Mouse (Mus musculus): ENCODE results near the gene Pafah1b3. TPM values are rescaled to one million over a fixed set of nuclear protein-coding genes. Genes with fewer than 3 reads are reported as not detected.

Gene Pafah1b3
- total and polyA plus RNA-seq, 3 experiments: 85.6 to 180 (median 110) TPM

- TF ChIP-seq TBP (IDR thresholded peaks at IDR 0.05; ENCODE audit: low read depth, low read length) (no peak), MAZ (IDR thresholded peaks at IDR 0.05; ENCODE audit: low read depth, low read length) (peak; percentile 80; the same call in 1 of the 2 replicates), POLR2A (IDR thresholded peaks at IDR 0.05; ENCODE audit: control insufficient read depth in 1 of 2, insufficient read depth in 1 of 2, low read depth in 1 of 2, low read length in 2 of 2, poor library complexity in 1 of 2) (0 out of 4 replicates have a peak, but pooled peaks of 1 of the 2 experiments have one; percentile 34), SIN3A (IDR thresholded peaks at IDR 0.05; ENCODE audit: low read length) (peak; percentile 37)
Observed at GRCm38 (mm10) chr7:25279076-25279860, 18.5 kb downstream of the Pafah1b3 start (continued).

GRCm38 (mm10) chr7:25278341-25279075 lies 19.3 kb downstream of the Pafah1b3 start:
- Histone ChIP-seq H3K9me3 (replicated peaks; ENCODE audit: insufficient read depth, low read length) (no peaks in the 10 kb centered on the region), H3K9ac (ENCODE audit: control insufficient read depth, low read depth, low read length, poor library complexity, severe bottlenecking) (peak overlapping the region; percentile 71), H3K27ac (ENCODE audit: control insufficient read depth, low read depth, low read length) (peak overlapping the region; percentile 94), H3K36me3 (ENCODE audit: control insufficient read depth in 1 of 2, insufficient read depth in 2 of 2, low read length in 2 of 2) (peaks cover 0 to 47% of the 10 kb centered on the region in 2 experiments; a peak in 2 of 4 replicates), H3K4me3 (ENCODE audit: control insufficient read depth in 1 of 2, insufficient read depth in 1 of 2, low read depth in 2 of 2, low read length in 2 of 2) (peak overlapping the region; percentile 42 to 45), H3K4me1 (ENCODE audit: control insufficient read depth in 1 of 2, insufficient read depth in 2 of 2, low read length in 2 of 2) (peaks cover 31 to 50% of the 10 kb centered on the region in 2 experiments), H3K27me3 (ENCODE audit: control insufficient read depth in 1 of 2, insufficient read depth in 2 of 2, low read length in 2 of 2) (no peaks in the 10 kb centered on the region), H3K79me2 (ENCODE audit: control insufficient read depth, insufficient read depth, low read length, poor library complexity) (peaks cover 23% of the 10 kb centered on the region)
- DNase-seq (ENCODE audit: low read depth, low spot score): peak; percentile 98
- TF ChIP-seq MYC (IDR thresholded peaks at IDR 0.05; ENCODE audit: low read depth, low read length) (0 out of 2 replicates have a peak, but pooled peaks have one; percentile 16), POLR2A (IDR thresholded peaks at IDR 0.05; ENCODE audit: control insufficient read depth in 1 of 2, insufficient read depth in 1 of 2, low read depth in 1 of 2, low read length in 2 of 2, poor library complexity in 1 of 2) (peak; percentile 61 to 81; a peak in 3 of 4 replicates), JUND (IDR thresholded peaks at IDR 0.05; ENCODE audit: low read depth, low read length) (no peak), RAD21 (IDR thresholded peaks at IDR 0.05; ENCODE audit: low read depth, low read length) (peak; percentile 59; the same call in 1 of the 2 replicates), SMC3 (IDR thresholded peaks at IDR 0.05; ENCODE audit: low read depth, low read length) (no peak; the same call in 1 of the 2 replicates), NRF1 (IDR thresholded peaks at IDR 0.05; ENCODE audit: insufficient read depth, low read depth, low read length, poor library complexity, severe bottlenecking) (peak; percentile 78), ZMIZ1 (IDR thresholded peaks at IDR 0.05; ENCODE audit: low read depth, low read length) (peak; percentile 80; the same call in 1 of the 2 replicates), CTCF (IDR thresholded peaks at IDR 0.05 in 2 of 3, conservative IDR thresholded peaks at IDR 0.05 in 1 of 3; ENCODE audit: control insufficient read depth in 1 of 3, insufficient read depth in 1 of 3, low read depth in 2 of 3, low read length in 3 of 3, poor library complexity in 1 of 3, severe bottlenecking in 1 of 3) (peak in 2 of 3 experiments; percentile 57 to 82; a peak in 4 of 6 replicates), MAZ (IDR thresholded peaks at IDR 0.05; ENCODE audit: low read depth, low read length) (peak; percentile 96), GABPA (IDR thresholded peaks at IDR 0.05; ENCODE audit: low read depth, low read length) (no peak), MAX (IDR thresholded peaks at IDR 0.05; ENCODE audit: low read length) (peak; percentile 76), TAL1 (IDR thresholded peaks at IDR 0.05; ENCODE audit: low read length) (no peak), NELFE (IDR thresholded peaks at IDR 0.05; ENCODE audit: low read depth, low read length) (peak; percentile 83), TBP (IDR thresholded peaks at IDR 0.05; ENCODE audit: low read depth, low read length) (peak; percentile 90), E2F4 (IDR thresholded peaks at IDR 0.05; ENCODE audit: borderline replicate concordance, low read depth, low read length) (peak; percentile 89), CHD1 (IDR thresholded peaks at IDR 0.05; ENCODE audit: low read depth, low read length) (0 out of 2 replicates have a peak, but pooled peaks have one; percentile 77), EP300 (IDR thresholded peaks at IDR 0.05; ENCODE audit: low read depth in 1 of 2, low read length in 2 of 2) (peak in 1 of 2 experiments; percentile 43; a peak in 2 of 4 replicates), HCFC1 (IDR thresholded peaks at IDR 0.05; ENCODE audit: low read depth, low read length) (peak; percentile 67; the same call in 1 of the 2 replicates), SIN3A (IDR thresholded peaks at IDR 0.05; ENCODE audit: low read length) (peak; percentile 19), MXI1 (IDR thresholded peaks at IDR 0.05; ENCODE audit: low read depth, low read length) (peak; percentile 58)
